Mouse (Mus musculus) intestine, embryonic 15.5 days (tissue): ENCODE measurements around the gene F7. TPM values are rescaled to one million over a fixed set of nuclear protein-coding genes. Genes with fewer than 3 reads are reported as not detected.
A peak's percentile ranks its signal among the peaks of the same experiment; 100 is the strongest.
"Not testable (repeated sequence)": the region's sequence is repeated elsewhere in the genome, so short reads cannot be mapped to it uniquely, and the experiment has no call there.

Source experiments
- ATAC-seq: fragments of 200-750 bp; cut with Nextera tagmentation; 2 replicates; pipeline ENCODE4 v1.8.0; 2017; ENCODE audit warnings: moderate TSS enrichment, moderate library complexity
- H3K27ac ChIP-seq: fragments of 300-500 bp; sonication (generic); 2 replicates; pipeline ENCODE4 v1.5.1; 2015; ENCODE audit warnings: mild to moderate bottlenecking, inconsistent platforms
- H3K27me3 ChIP-seq: fragments of 300-500 bp; sonication (generic); replicated peaks from 2 replicates; pipeline ENCODE4 v1.6.1; 2015; ENCODE audit warnings: inconsistent platforms
- H3K36me3 ChIP-seq: fragments of 300-500 bp; sonication (generic); 2 replicates; pipeline ENCODE4 v1.6.1; 2015; ENCODE audit warnings: inconsistent platforms
- H3K4me1 ChIP-seq: fragments of 300-500 bp; sonication (generic); replicated peaks from 2 replicates; pipeline ENCODE4 v1.6.1; 2015; ENCODE audit warnings: inconsistent platforms
- H3K4me2 ChIP-seq: fragments of 300-500 bp; sonication (generic); replicated peaks from 2 replicates; pipeline ENCODE4 v1.6.1; 2015; ENCODE audit warnings: mild to moderate bottlenecking, inconsistent platforms
- H3K4me3 ChIP-seq: fragments of 300-500 bp; sonication (generic); replicated peaks from 2 replicates; pipeline ENCODE4 v1.5.1; 2015; ENCODE audit warnings: inconsistent platforms
- H3K9ac ChIP-seq: fragments of 300-500 bp; sonication (generic); 2 replicates; pipeline ENCODE4 v1.6.1; 2015; ENCODE audit warnings: inconsistent platforms
- H3K9me3 ChIP-seq: fragments of 300-500 bp; sonication (generic); 2 replicates; pipeline ENCODE4 v1.6.1; 2016; ENCODE audit warnings: inconsistent platforms
- WGBS: fragments of 180-500 bp; shearing (Covaris S2); methylation state at CpG from one replicate; pipeline ENCODE4 v1.1.7; 2015; 5-methylcytosine and 5-hydroxymethylcytosine counted together
- polyA plus RNA-seq: library from polyadenylated mRNA; unstranded; fragments of >200 nt; fragmentation: Nextera tagmentation; extraction: Ambion mirVana; gene quantifications from 2 replicates; pipeline ENCODE4 v1.2.1, GENCODE M21; 2015

Gene F7
- polyA plus RNA-seq, 1 experiment from 2014 or later = 0.15 TPM

- H3K27ac ChIP-seq = no peak overlapping the region
- no peaks in the 10 kb centered on the region for H3K9me3 ChIP-seq
- 0 out of 2 replicates have a peak, but pooled peaks cover 3% of the 10 kb centered on the region for H3K4me1 ChIP-seq
- H3K36me3 ChIP-seq = no peaks in the 10 kb centered on the region
- no peaks in the 10 kb centered on the region for H3K27me3 ChIP-seq
- H3K9ac ChIP-seq = no peak overlapping the region
- 25% methylated on average over 5 of the region's 5 CpGs for WGBS
- peak; percentile 80 for ATAC-seq
- H3K4me3 ChIP-seq = no peak overlapping the region
- no peak overlapping the region for H3K4me2 ChIP-seq
Observed at GRCm38 (mm10) chr8:13037569-13037968, 11.7 kb downstream of the F7 start.

GRCm38 (mm10) chr8:13039054-13039453 lies 13.2 kb downstream of the F7 start:
- no peak for ATAC-seq
- WGBS = 83% methylated on average over 6 of the region's 6 CpGs

GRCm38 (mm10) chr8:13041459-13041858 lies 15.6 kb downstream of the F7 start:
- no peak for ATAC-seq
- Histone ChIP-seq H3K36me3 (no peaks in the 10 kb centered on the region), H3K27me3 (no peaks in the 10 kb centered on the region), H3K4me3 (no peak overlapping the region), H3K4me2 (no peak overlapping the region), H3K9ac (no peak overlapping the region), H3K4me1 (0 out of 2 replicates have a peak, but pooled peaks cover 3% of the 10 kb centered on the region), H3K9me3 (no peaks in the 10 kb centered on the region), H3K27ac (no peak overlapping the region)
- WGBS = 81% methylated on average over 4 of the region's 4 CpGs

More at GRCm38 (mm10) chr8:13039054-13039453, 13.2 kb downstream of the F7 start:
- no peak overlapping the region for H3K4me2 ChIP-seq
- 0 out of 2 replicates have a peak, but pooled peaks cover 3% of the 10 kb centered on the region for H3K4me1 ChIP-seq
- no peak overlapping the region for H3K4me3 ChIP-seq
- no peaks in the 10 kb centered on the region for H3K36me3 ChIP-seq
- no peak overlapping the region for H3K27ac ChIP-seq
- no peak overlapping the region for H3K9ac ChIP-seq
- no peaks in the 10 kb centered on the region for H3K27me3 ChIP-seq
- H3K9me3 ChIP-seq = no peaks in the 10 kb centered on the region

- Histone ChIP-seq H3K27me3 (no peaks in the 10 kb centered on the region), H3K4me3 (no peak overlapping the region), H3K27ac (no peak overlapping the region), H3K9ac (no peak overlapping the region), H3K9me3 (no peaks in the 10 kb centered on the region), H3K4me1 (no peaks in the 10 kb centered on the region), H3K4me2 (no peak overlapping the region), H3K36me3 (no peaks in the 10 kb centered on the region)
- ATAC-seq = no peak
- 56% methylated on average over 5 of the region's 5 CpGs for WGBS
Observed at GRCm38 (mm10) chr8:13047652-13048051, 21.8 kb downstream of the F7 start.

- Histone ChIP-seq H3K4me3 (no peak overlapping the region), H3K9me3 (no peaks in the 10 kb centered on the region), H3K9ac (no peak overlapping the region), H3K4me2 (no peak overlapping the region), H3K4me1 (no peaks in the 10 kb centered on the region), H3K27me3 (no peaks in the 10 kb centered on the region), H3K27ac (no peak overlapping the region), H3K36me3 (no peaks in the 10 kb centered on the region)
- ATAC-seq = no peak
- WGBS = 82% methylated on average over 10 of the region's 10 CpGs
Observed at GRCm38 (mm10) chr8:13050550-13050949, 24.7 kb downstream of the F7 start.

GRCm38 (mm10) chr8:13057351-13057750 lies 31.5 kb downstream of the F7 start:
- Histone ChIP-seq H3K27me3 (no peaks in the 10 kb centered on the region), H3K9me3 (no peaks in the 10 kb centered on the region), H3K27ac (no peak overlapping the region), H3K9ac (no peak overlapping the region), H3K4me3 (no peak overlapping the region), H3K36me3 (no peaks in the 10 kb centered on the region), H3K4me1 (no peaks in the 10 kb centered on the region), H3K4me2 (no peak overlapping the region)
- whole genome bisulfite sequencing = 75% methylated on average over 4 of the region's 4 CpGs
- ATAC-seq = no peak

GRCm38 (mm10) chr8:13060441-13061150 lies 34.8 kb downstream of the F7 start, which contains the start of gene Proz:
TSS of gene Proz (plus strand) at chr8:13060914.
- Histone ChIP-seq H3K27me3 (no peaks in the 10 kb centered on the region), H3K9ac (no peak within 1 kb of the TSS), H3K4me2 (peak within 1 kb of the TSS; percentile 23; the same call in 1 of the 2 replicates), H3K36me3 (no peaks in the 10 kb centered on the region), H3K27ac (peak within 1 kb of the TSS; percentile 69; the same call in 1 of the 2 replicates), H3K9me3 (no peaks in the 10 kb centered on the region), H3K4me3 (no peak within 1 kb of the TSS), H3K4me1 (no peaks in the 10 kb centered on the region)
- peak; percentile 92 for ATAC-seq
- 62% methylated on average over 17 of the region's 17 CpGs for WGBS

GRCm38 (mm10) chr8:13063112-13063511 lies 37.3 kb downstream of the F7 start:
- H3K27me3 ChIP-seq = no peaks in the 10 kb centered on the region
- 0 out of 2 replicates have a peak, but pooled peaks have one; percentile 30 for ATAC-seq
- no peak overlapping the region for H3K4me3 ChIP-seq
- no peak overlapping the region for H3K27ac ChIP-seq
- no peak overlapping the region for H3K4me2 ChIP-seq
- H3K36me3 ChIP-seq = no peaks in the 10 kb centered on the region
- WGBS = 55% methylated on average over 16 of the region's 16 CpGs
- no peak overlapping the region for H3K9ac ChIP-seq
- H3K4me1 ChIP-seq = no peaks in the 10 kb centered on the region
- no peaks in the 10 kb centered on the region for H3K9me3 ChIP-seq

- Histone ChIP-seq H3K4me2 (no peak overlapping the region), H3K4me3 (no peak overlapping the region), H3K36me3 (peaks cover 24% of the 10 kb centered on the region), H3K9me3 (no peaks in the 10 kb centered on the region), H3K27ac (no peak overlapping the region), H3K4me1 (no peaks in the 10 kb centered on the region), H3K9ac (no peak overlapping the region), H3K27me3 (no peaks in the 10 kb centered on the region)
- 79% methylated on average over 11 of the region's 11 CpGs for WGBS
- ATAC-seq = no peak
Observed at GRCm38 (mm10) chr8:13073255-13073654, 47.4 kb downstream of the F7 start.

- Histone ChIP-seq H3K4me1 (no peaks in the 10 kb centered on the region), H3K9me3 (no peaks in the 10 kb centered on the region), H3K36me3 (peaks cover 38% of the 10 kb centered on the region), H3K4me3 (no peak overlapping the region), H3K4me2 (no peak overlapping the region), H3K9ac (no peak overlapping the region), H3K27me3 (no peaks in the 10 kb centered on the region), H3K27ac (no peak overlapping the region)
- WGBS = 95% methylated on average over 8 of the region's 8 CpGs
- ATAC-seq = no peak
Observed at GRCm38 (mm10) chr8:13075044-13075443, 49.2 kb downstream of the F7 start.

GRCm38 (mm10) chr8:13075579-13075978 lies 49.7 kb downstream of the F7 start:
- not testable (repeated sequence) for H3K9ac ChIP-seq, H3K4me1 ChIP-seq, H3K4me3 ChIP-seq, H3K27me3 ChIP-seq, ATAC-seq, H3K9me3 ChIP-seq, H3K27ac ChIP-seq, H3K4me2 ChIP-seq
- 89% methylated on average over 1 of the region's 1 CpGs for WGBS
- H3K36me3 ChIP-seq = peaks cover 43% of the 10 kb centered on the region

- 88% methylated on average over 7 of the region's 7 CpGs for WGBS
- Histone ChIP-seq H3K27ac (no peak overlapping the region), H3K9ac (no peak overlapping the region), H3K36me3 (peaks cover 56% of the 10 kb centered on the region), H3K9me3 (no peaks in the 10 kb centered on the region), H3K4me3 (no peak overlapping the region), H3K27me3 (no peaks in the 10 kb centered on the region), H3K4me1 (no peaks in the 10 kb centered on the region), H3K4me2 (no peak overlapping the region)
- no peak for ATAC-seq
Observed at GRCm38 (mm10) chr8:13077542-13077941, 51.7 kb downstream of the F7 start.
